Mouse (Mus musculus) left cerebral cortex, postnatal 25 days (tissue): ENCODE data around the gene Olfr983. TPM values are rescaled to one million over a fixed set of nuclear protein-coding genes. Genes with fewer than 3 reads are reported as not detected.
A peak's percentile ranks its signal among the peaks of the same experiment; 100 is the strongest.

Experiments used
- DNase-seq, 2 experiments: peaks; one replicate each; pipeline ENCODE4 v3.0.0; 2022; ENCODE audit warnings: low spot score in 2 of 2, mixed read lengths in 1 of 2
- intact Hi-C: fragments of 180-260 bp; cut with DNase I; formaldehyde crosslinking; loops from one replicate; pipeline ENCODE4 v1.15.1; 2025
- total RNA-seq, 2 experiments: library from RNA; stranded (reverse); gene quantifications; 2 replicates each; pipeline ENCODE4 v1.2.3; 2021

The Olfr983 gene
- total RNA-seq: not detected

DNA sequence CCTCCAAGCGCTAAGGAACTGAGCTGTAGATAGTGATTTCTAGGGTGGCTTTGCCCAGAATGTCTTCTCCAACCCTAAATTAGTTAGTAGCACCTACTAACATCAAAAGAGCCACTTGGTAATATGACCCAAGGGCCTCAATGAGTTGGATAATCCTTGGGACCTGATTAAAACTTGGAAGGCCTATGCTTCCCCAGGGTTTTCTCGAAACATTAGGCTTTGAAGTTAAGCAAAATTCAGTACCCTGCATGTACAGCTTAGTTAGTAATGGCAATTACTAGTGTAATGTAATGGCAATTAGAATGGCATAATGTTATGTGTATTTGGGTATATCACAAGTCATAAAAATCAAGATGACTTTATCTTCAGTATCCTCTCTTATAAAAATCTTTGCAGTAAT is at the start of gene Olfr983:
Gene Olfr983, minus strand, starts transcription at position 101 of the 400 bp plus-strand sequence.
- intact Hi-C loops: no loop called here
- no peak for DNase-seq

DNA sequence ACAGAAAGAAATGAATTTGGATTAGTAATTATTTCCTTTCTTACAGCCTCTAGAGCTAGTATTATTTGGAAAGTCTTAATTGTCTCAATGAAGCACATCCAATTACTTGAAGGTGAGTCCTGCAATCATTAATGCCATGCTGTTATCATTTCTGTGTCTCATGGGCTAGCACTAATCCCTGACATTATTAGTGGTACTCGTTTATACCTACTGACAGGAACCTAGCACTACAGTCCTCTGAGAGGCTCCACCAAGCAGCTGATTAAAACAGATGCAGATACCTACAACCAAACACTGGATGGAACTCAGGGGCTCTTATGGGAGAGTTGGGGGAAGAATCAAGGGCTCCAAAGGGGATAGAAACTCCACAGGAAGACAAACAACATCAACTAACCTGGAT is 48.1 kb upstream of the Olfr983 start:
- intact Hi-C loops: no loop called here

DNA sequence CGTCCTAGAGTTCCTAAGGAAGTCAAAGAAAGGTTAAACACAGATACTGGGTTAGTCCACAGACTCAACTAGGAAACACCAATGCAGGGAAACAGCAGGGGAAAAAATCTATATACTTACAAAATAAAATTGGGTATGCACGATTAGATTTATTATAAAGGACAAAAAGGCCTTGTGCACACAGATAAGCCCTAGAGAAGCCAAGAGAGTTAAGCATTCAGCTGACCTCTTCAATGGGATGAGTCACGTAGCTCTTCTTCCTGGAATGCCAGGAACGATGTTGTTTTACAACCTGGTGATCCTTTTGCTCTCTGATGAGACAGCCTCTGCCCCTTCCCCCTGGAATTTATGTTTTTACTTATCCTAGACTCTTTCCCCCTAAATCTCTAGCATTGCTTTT is 46.1 kb upstream of the Olfr983 start:
- DNase-seq: no peak
- intact Hi-C loops: no loop called here

More for the DNA sequence above, 48.1 kb upstream of the Olfr983 start:
- no peak for DNase-seq

DNA sequence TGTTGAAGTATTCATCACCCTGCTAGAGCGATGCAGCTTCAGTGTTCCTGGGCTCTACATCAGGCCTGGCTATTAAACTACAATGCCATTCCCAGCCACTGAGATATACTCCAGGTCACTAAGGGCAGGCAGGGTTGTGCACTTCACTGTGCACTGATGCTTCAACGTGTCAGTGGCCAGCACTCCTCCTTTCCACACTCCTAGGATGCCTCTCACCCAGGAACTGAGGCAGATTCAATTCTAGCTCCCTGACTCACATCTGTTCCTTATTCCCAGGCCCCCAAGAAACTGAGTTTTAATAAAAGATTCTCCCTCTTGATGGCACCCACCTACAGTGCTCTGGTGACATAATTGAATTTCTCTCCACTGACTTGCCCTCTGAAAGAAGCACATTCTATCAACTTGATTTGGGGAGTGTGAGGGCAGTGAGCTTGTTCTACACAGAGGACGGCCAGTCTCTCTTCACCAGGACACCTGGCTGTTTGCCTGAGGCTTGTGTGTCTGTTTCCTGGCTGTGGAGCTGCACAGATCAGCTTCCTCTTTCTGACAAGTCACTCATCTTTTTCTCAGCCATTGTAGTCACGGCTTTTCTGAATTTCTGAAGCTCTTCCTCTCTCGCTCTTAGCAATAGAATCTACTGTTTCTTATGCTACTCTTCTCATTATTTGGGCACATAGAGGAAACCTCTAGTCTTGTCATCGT is 43.7 kb upstream of the Olfr983 start:
- intact Hi-C loops: no loop called here

DNA sequence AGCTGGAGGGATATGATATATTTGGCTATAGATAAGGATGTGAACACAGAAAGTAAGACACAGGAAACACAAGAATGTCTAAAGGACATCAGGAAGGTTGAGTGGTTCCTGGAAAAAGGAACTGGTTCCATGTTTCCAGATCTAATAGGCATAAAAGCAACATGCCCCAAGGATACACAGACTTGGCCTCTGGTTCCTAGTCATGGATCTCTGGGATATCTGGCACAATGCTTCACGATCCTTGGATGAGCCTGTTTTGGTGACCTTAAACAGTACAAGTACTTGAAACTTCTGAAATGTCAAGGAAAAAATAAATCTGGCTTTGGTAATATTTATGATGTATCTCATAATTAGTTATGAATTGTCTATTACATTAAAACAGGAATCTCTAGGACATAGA is 37.2 kb upstream of the Olfr983 start:
- intact Hi-C loops: no loop called here
- no peak for DNase-seq

More for the DNA sequence above, 43.7 kb upstream of the Olfr983 start:
- no peak for DNase-seq

DNA sequence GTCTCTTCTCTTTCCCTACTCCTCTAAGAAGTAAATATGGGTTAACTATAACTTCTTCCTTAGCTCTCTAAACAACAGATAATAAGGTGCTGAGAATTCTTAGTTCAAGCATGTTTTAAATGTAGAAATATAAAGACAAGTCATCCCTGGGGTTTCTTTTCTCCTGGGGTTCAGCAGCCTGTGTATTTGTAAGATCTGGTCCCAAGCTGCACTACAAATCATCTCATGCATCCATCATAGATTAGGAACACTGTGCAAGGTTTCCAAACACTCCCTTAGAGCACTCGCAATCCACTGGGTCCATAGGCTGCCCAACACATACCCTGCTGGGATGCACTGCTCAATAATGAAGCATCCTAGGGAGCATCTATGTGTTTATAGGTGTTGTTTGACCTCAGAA is 36.7 kb upstream of the Olfr983 start, which contains the start of gene Olfr985:
Gene Olfr985, minus strand, starts transcription at position 101 of the 400 bp plus-strand sequence.
- DNase-seq: no peak
- intact Hi-C loops: no loop called here

DNA sequence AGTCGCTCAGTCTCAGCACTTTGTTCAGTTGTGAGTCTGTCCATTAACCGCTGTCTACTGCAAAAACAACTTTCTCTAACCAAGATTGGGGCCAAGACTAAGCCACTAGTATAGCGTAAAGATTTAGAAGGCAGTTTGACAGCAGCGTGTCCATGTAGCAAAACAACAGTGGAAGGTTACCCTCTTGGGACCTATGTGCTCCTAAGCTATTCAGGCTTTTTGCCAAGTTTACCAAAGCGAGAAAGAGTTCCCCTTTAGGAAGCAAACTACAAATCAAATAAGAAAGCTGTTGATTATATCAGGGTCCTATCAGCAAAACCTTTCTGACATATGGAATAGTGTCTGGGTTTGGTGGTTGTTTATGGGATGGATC is 23.9 kb upstream of the Olfr983 start:
- intact Hi-C loops: loop anchor here (10.0 kb wide), 1 partner anchor 278 kb away; no protein-coding TSS in a partner anchor
- DNase-seq: no peak

DNA sequence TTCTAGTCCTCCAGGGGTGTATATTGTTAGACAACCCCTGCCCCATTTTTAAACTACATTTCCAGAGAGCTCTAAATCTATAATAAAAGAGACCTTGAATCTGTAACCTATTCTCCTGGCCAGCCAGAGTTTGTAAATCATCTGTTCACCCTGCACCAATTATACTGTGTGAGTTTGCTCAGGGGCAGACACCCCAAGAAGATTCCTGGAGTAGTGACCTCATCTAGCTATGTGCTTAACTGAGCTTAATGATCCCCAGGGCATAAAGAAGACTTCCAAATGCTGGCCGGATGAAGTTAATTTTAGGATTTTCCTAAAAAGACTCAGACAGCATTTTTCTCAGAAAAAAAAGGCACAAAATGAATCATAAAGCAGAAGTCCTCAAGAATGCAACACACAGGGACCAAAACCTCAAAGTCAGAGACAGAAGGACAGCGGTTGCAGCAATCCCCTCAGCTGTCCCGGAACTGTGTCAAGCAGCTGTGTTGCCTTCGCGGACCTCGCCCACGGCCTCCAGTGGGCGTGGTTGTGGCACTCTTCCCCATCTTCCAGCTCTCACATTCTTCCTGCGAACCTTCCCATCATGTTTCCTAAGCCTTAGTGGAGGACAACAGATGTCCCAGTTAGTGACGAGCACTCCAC is 23.4 kb upstream of the Olfr983 start:
- intact Hi-C loops: loop anchor here (10.0 kb wide), 1 partner anchor 278 kb away; no protein-coding TSS in a partner anchor
- peak; percentile 9 to 73 for DNase-seq

DNA sequence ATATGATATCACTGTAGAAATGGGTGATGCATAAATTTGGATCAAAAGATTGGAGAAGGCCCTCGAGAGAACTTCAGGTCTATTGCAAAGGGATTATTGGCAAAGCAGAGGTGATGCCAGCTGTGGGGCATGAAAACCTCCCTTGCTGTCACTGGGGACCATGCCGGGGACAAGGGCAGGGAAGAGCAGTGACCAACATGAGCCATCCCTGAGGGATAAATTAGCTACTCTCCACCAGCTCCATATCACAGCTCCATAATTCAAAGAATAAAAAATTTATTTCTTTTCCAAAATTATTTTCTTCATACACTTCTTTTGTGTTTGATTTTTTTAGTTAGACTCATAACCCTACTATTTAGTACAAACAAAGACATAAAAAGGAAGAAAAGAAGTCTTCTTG is 20.7 kb upstream of the Olfr983 start, which contains the start of gene Olfr984:
Gene Olfr984, minus strand, starts transcription at position 101 of the 400 bp plus-strand sequence.
- intact Hi-C loops: loop anchor here (10.0 kb wide), 1 partner anchor 281 kb away; no protein-coding TSS in a partner anchor

DNA sequence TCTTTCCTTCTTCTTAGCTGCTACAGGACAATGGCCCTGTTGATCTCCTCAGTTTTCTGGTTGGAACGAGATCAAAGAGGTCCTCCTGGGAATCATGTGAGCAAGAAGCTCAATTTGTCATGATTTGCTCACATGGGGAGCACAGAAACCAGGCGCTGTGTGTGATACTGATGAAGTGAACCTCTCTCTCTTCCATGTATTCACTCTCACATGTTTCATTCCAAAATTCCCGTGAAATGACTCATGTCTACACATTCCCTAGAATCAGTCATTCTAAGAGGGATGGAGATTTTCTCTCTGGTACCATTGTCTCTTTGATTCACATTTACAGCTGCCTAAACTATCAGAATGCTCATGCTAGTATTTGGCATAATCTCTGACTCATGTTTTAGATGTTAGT is 1.4 kb upstream of the Olfr983 start:
- DNase-seq: no peak
- intact Hi-C loops: no loop called here

More for the DNA sequence above, 20.7 kb upstream of the Olfr983 start, which contains the start of gene Olfr984:
- no peak for DNase-seq

DNA sequence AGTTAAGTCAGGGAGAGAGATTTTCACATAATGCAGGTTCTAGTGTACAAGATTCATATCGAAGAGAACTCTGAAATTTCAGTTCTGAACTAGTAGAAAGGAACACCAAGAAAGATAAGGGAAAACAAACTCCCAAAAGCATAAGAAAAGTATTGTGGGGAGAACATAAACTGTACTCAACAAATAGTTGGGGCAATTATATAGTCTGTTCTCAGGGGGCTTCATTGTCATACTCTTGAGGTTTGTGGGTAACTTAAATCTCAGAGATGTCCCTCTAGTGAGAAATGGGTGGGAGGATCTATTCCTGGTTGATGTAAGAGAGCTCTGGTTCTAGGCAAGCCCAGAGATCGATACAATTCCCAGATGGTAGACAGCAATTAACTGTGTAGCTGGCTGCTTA is 19.9 kb downstream of the Olfr983 start, which contains the start of gene Olfr982:
Gene Olfr982, plus strand, starts transcription at position 301 of the 400 bp plus-strand sequence.
- intact Hi-C loops: no loop called here
- DNase-seq: no peak

DNA sequence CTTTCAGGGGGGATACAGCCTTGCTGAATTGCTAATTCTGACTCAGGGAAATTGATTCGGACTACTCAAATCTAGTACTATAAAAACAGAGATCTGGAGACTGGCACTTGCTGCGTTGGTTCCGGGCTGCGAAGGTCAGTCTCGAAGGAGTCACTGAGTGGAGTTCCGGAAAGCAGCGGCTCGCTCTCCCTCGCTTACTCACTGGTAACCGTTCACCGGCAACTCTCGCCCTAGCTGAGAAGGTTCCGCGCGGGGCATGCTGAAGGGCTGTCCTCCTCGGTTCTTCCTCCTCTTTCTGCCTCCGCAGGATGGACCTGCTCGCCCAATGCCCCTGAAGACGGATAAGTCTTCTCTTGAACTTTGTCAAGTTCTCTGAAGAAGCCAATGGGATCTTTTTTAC is 43.3 kb downstream of the Olfr983 start:
- intact Hi-C loops: no loop called here
- no peak for DNase-seq

Other genes starting within 250 kb of the Olfr983 start
- not detected for gene Olfr972, start 227.2 kb downstream of the Olfr983 start, total RNA-seq
- not detected for gene Olfr229, start 186.3 kb downstream of the Olfr983 start, total RNA-seq
- not detected for gene Olfr974, start 156.1 kb downstream of the Olfr983 start, total RNA-seq
- not detected for gene Olfr975, start 141.5 kb downstream of the Olfr983 start, total RNA-seq
- gene Olfr976, start 132.5 kb downstream of the Olfr983 start, total RNA-seq: not detected
- not detected for gene Olfr978, start 101.5 kb downstream of the Olfr983 start, total RNA-seq
- gene Olfr979, start 90.1 kb downstream of the Olfr983 start, total RNA-seq: not detected
- gene Olfr980, start 84.0 kb downstream of the Olfr983 start, total RNA-seq: not detected
- gene Olfr981, start 72.1 kb downstream of the Olfr983 start, total RNA-seq: not detected
- not detected for gene Olfr982, start 19.8 kb downstream of the Olfr983 start, total RNA-seq
- gene Olfr984, start 20.6 kb upstream of the Olfr983 start, total RNA-seq: not detected
- gene Olfr985, start 36.6 kb upstream of the Olfr983 start, total RNA-seq: not detected
- gene Tmem225, start 54.5 kb upstream of the Olfr983 start, total RNA-seq: not detected
- not detected for gene Olfr986, start 87.3 kb upstream of the Olfr983 start, total RNA-seq
- 1 to 10 TPM; 3.4 to 3.5 TPM for gene Zfp202, start 98.7 kb upstream of the Olfr983 start, total RNA-seq
- gene Scn3b, start 175.6 kb upstream of the Olfr983 start, total RNA-seq: 100 to 1,000 TPM; 112 to 117 TPM